Mouse (Mus musculus) bone marrow macrophage, adult 2 months (primary cell): ENCODE data around the gene Arl13a.

ENCODE experiments used
- CTCF ChIP-seq: IDR thresholded peaks from 2 replicates; pipeline ENCODE4 v1.5.1; 2012; ENCODE audit warnings: low read depth, mild to moderate bottlenecking, low read length, moderate library complexity
- POLR2A ChIP-seq: IDR thresholded peaks from 2 replicates; pipeline ENCODE4 v1.6.1; 2012; ENCODE audit warnings: mild to moderate bottlenecking, low read depth, low read length, borderline replicate concordance

DNA sequence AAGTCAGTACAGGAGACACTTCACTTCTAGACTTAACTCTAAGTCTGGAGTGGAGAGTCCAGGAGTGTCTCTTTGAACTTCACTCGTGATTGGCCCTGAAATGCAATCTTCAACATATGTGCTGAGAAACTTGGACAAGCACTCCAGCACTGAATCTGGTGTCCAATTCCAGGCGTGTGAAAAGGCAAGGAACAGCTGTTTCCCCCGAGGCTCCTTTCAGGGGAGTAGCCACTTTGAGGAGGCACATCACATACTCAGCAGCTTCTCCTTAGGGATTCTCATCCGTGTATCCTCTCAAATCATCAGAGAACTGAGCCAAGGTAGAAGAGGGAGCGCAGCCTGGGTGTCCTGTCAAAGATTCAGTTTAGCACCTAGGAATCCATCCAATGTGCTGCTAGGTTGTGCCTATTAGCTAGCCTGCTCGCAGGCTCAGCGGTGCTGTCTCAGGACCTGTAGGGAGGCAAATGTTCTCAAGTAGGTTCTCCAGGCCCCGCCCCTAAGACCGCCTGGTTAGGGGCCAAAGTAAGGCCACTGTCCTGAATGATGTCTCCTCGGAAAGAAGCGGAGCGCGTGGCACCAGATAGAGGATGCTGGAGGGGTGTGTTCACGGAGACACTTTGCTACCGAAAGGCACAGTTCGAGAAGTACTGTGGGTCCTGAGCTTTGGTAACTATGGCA is 25.1 kb upstream of the Arl13a start, which contains the start of gene Xkrx:
- TF ChIP-seq CTCF (no peak), POLR2A (no peak)
